Mouse (Mus musculus) heart, embryonic 14.5 days (tissue): Measurements from ENCODE around the gene Car1. TPM values are rescaled to one million over a fixed set of nuclear protein-coding genes. Genes with fewer than 3 reads are reported as not detected.

ENCODE experiments used
- ATAC-seq: fragments of 200-750 bp; cut with Nextera tagmentation; 2 replicates; pipeline ENCODE4 v1.8.0; 2017; ENCODE audit warnings: low read depth, moderate TSS enrichment; ENCODE audit not compliant: insufficient number of reproducible peaks, insufficient read depth, low FRiP score
- H3K27ac ChIP-seq, 2 experiments: fragments of 200-500 bp in 1 of 2; fragments of 300-500 bp in 1 of 2; sonication (generic) in 1 of 2; replicated peaks in 1 of 2; 2 replicates each; pipeline ENCODE4 v1.5.1; 2012 to 2014; ENCODE audit warnings: low read depth in 2 of 2, low read length in 2 of 2, control low read depth in 1 of 2, mild to moderate bottlenecking in 1 of 2, mixed read lengths in 1 of 2; ENCODE audit not compliant: control insufficient read depth in 1 of 2, insufficient read depth in 1 of 2
- H3K27me3 ChIP-seq: fragments of 300-500 bp; sonication (generic); 2 replicates; pipeline ENCODE4 v1.6.1; 2014; ENCODE audit warnings: mild to moderate bottlenecking, low read length, control low read depth; ENCODE audit not compliant: control insufficient read depth, insufficient read depth
- H3K36me3 ChIP-seq: fragments of 300-500 bp; sonication (generic); 2 replicates; pipeline ENCODE4 v1.6.1; 2014; ENCODE audit warnings: mild to moderate bottlenecking, control low read depth, low read length, mixed read lengths; ENCODE audit not compliant: control insufficient read depth, insufficient read depth
- H3K4me1 ChIP-seq, 2 experiments: fragments of 200-500 bp in 1 of 2; fragments of 300-500 bp in 1 of 2; sonication (generic) in 1 of 2; 2 replicates each; pipeline ENCODE4 v1.6.1; 2012 to 2014; ENCODE audit warnings: low read length in 2 of 2, control low read depth in 1 of 2, mixed read lengths in 1 of 2; ENCODE audit not compliant: control insufficient read depth in 2 of 2, insufficient read depth in 2 of 2
- H3K4me2 ChIP-seq: fragments of 300-500 bp; sonication (generic); 2 replicates; pipeline ENCODE4 v1.6.1; 2014; ENCODE audit warnings: mild to moderate bottlenecking, low read length
- H3K4me3 ChIP-seq, 2 experiments: fragments of 200-500 bp in 1 of 2; fragments of 300-500 bp in 1 of 2; sonication (generic) in 1 of 2; 2 replicates each; pipeline ENCODE4 v1.5.1; 2012 to 2014; ENCODE audit warnings: low read length in 2 of 2, mild to moderate bottlenecking in 2 of 2, control low read depth in 1 of 2, low read depth in 1 of 2, moderate library complexity in 1 of 2; ENCODE audit not compliant: control insufficient read depth in 1 of 2, insufficient read depth in 1 of 2
- H3K9ac ChIP-seq: fragments of 300-500 bp; sonication (generic); 2 replicates; pipeline ENCODE4 v1.6.1; 2014; ENCODE audit warnings: mild to moderate bottlenecking, low read length
- H3K9me3 ChIP-seq: fragments of 300-500 bp; sonication (generic); 2 replicates; pipeline ENCODE4 v1.6.1; 2016; ENCODE audit warnings: low read length, control low read depth; ENCODE audit not compliant: control insufficient read depth
- WGBS: fragments of 180-500 bp; shearing (Covaris S2); extraction: QIAGEN DNeasy Blood & Tissue Kit; methylation state at CpG from one replicate; pipeline ENCODE4 v1.1.7; 2014; 5-methylcytosine and 5-hydroxymethylcytosine counted together
- polyA plus RNA-seq: library from polyadenylated mRNA; unstranded; fragments of >200 nt; fragmentation: Nextera tagmentation; extraction: Ambion mirVana; gene quantifications from 2 replicates; pipeline ENCODE4 v1.2.1, GENCODE M21; 2014

Gene Car1
- 0.34 and 0.53 TPM in 2 replicates for polyA plus RNA-seq

DNA sequence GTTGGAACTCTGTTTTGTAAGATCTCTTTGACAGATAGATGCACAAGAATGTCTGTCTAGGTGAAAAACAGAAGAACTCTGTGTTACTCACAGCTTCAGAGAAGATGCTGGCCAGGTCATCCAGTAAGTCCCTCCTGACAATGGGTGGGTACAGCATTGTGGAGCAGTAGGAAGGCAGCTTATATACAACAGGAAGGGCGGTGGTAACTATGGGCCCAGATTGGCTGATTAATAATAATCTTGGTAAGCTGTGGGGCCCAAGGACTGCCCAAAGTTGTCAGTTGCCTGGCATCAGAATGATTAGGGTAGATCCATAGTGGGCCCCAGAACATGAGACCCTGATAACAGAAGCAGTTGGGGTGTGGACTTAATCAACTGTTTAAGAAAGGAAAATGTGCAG, at the start of gene Car1:
TSS of gene Car1 (minus strand) at position 158 of the 400 bp plus-strand sequence.
- H3K9ac ChIP-seq, result no peak within 1 kb of the TSS
- H3K36me3 ChIP-seq, result no peaks in the 10 kb centered on the region
- no peak within 1 kb of the TSS for H3K27ac ChIP-seq
- no peak within 1 kb of the TSS for H3K4me3 ChIP-seq
- no peak for ATAC-seq
- WGBS, result 75% methylated on average over 1 of the region's 1 CpGs
- H3K27me3 ChIP-seq, result no peaks in the 10 kb centered on the region
- no peaks in the 10 kb centered on the region for H3K4me1 ChIP-seq
- no peak within 1 kb of the TSS for H3K4me2 ChIP-seq
- H3K9me3 ChIP-seq, result no peaks in the 10 kb centered on the region

DNA sequence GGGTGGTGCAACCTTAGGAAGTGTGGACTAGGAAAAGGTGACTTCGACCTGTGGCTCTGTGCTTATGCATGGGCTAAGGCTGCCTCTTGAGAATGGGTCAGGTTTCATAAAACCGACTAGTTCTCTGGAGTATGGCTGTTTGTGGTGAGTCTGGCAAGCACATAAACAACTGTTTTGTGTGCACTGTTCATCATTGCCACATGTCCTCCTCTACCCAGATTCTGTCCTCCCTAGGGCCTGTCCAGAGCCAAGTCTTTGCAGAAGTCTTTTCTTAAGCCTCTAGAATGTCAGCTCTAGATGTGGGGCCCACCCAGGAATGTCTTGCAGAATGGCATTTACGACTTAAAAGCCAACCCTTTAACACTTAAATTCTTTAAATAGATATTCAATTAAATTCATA, 49.7 kb upstream of the Car1 start:
- ATAC-seq, result no peak
- H3K4me2 ChIP-seq, result no peak overlapping the region
- no peaks in the 10 kb centered on the region for H3K36me3 ChIP-seq
- WGBS, result 74% methylated on average over 3 of the region's 3 CpGs
- no peak overlapping the region for H3K9ac ChIP-seq
- no peaks in the 10 kb centered on the region for H3K27me3 ChIP-seq
- H3K4me3 ChIP-seq, result no peak overlapping the region
- H3K27ac ChIP-seq, result no peak overlapping the region
- no peaks in the 10 kb centered on the region for H3K9me3 ChIP-seq
- H3K4me1 ChIP-seq, result 0 out of 4 replicates have a peak, but pooled peaks cover 0 to 4% of the 10 kb centered on the region in 2 experiments

DNA sequence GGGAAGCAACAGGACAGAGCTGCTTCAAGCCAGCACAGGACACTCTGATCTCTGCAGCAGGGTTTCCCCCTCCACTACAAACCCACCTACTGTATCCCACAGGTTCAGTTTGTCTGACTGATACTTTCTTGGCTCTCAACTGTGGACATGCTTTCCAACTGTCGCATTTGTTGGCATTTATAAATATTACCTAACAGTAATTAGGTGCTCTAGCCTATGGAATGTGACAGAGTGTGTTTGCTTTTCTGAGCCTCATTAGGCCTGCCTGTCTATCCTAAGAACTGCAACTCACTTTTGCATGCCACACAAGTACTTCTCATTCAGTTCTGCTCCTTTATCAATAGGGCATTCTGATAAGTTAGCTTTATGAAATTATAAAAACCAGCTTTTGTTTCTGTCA, 46.3 kb upstream of the Car1 start:
- H3K27me3 ChIP-seq, result no peaks in the 10 kb centered on the region
- no peak for ATAC-seq
- H3K9ac ChIP-seq, result no peak overlapping the region
- no peaks in the 10 kb centered on the region for H3K9me3 ChIP-seq
- H3K36me3 ChIP-seq, result no peaks in the 10 kb centered on the region
- no peak overlapping the region for H3K4me3 ChIP-seq
- 67% methylated on average over 1 of the region's 1 CpGs for WGBS
- no peak overlapping the region for H3K27ac ChIP-seq
- H3K4me2 ChIP-seq, result no peak overlapping the region
- no peaks in the 10 kb centered on the region for H3K4me1 ChIP-seq

DNA sequence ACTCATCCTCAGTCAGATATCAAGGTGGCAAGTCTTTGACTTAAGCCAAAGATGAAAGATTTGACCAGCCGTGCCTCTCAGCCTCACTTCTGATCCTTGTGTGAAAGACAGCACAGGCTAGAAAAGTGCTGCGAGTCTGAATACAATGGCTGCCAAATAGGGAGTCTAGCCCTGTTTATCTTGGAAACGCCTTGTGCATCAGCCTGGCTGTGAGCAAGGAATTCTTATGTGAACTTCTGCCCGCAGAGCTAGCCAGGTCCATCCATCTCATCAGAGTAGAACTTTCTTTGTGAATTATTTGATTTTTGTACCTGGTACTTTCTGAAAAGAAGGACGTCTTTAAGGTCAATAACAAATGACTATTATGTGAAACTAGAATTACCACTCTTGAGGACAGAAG, 45.8 kb upstream of the Car1 start:
- Histone ChIP-seq H3K4me2 (no peak overlapping the region), H3K4me1 (no peaks in the 10 kb centered on the region), H3K9ac (no peak overlapping the region), H3K27me3 (no peaks in the 10 kb centered on the region), H3K27ac (no peak overlapping the region), H3K9me3 (no peaks in the 10 kb centered on the region), H3K4me3 (no peak overlapping the region), H3K36me3 (no peaks in the 10 kb centered on the region)
- no peak for ATAC-seq
- 52% methylated on average over 5 of the region's 5 CpGs for WGBS

DNA sequence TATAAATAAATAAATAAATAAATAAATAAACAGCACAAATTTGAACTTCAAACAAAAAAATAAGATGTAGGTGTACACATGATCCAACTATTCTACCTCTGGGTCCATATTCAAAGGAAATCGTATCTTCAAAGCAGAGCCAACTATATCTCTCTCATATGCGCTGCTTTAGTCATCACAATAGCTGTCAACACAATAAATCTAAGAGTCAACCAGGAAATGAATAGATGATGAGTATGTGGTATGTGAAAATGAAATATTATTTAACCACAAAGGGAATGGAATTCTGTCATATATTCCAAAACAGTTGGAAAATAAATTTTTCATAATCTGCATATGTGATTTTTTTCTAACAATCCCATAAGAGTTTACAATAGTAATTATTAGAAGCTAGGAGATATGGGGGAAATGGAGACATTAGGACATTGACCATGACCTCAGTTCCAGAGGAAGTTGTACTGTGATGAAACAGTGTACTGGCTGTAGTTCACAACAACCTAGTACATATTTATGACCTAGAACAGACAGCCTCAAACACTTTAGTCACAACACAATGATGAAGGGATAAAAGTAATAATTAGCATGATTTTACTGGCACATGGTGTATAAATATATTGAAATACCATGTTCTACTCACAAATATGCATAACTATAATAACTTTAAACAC, 40.6 kb upstream of the Car1 start:
- Histone ChIP-seq H3K4me3 (no peak overlapping the region), H3K4me1 (no peaks in the 10 kb centered on the region)
- no peak for ATAC-seq

DNA sequence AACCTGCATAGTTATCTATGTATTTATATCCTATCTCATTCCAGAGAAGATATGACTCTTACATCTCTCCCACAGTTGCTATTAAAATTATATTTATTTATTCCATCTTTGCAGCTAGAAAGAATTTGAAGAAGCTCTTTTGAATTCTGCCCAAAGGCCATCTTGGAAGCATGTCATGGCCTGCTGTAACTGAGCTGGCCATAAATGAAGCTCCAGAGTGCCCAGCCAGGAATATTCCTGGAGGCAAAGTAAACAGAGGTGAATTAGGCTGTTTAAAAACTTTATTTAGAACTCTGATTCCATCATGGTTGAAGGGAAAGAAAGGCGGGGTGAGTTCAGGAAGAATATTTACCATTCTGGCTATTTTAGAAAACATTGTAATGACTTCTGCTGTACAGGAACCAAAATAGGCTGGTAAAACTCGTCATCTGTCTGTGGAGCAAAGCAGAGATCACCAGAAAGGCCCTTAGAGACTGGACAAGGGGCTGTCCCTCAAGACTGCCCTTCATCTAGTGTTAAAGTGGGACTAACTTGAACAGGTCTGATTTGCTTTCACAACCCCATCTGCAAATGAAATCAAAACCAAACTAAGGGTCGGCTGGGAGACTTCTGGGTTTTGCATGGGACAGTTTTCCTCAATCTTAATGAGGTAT, 31.4 kb upstream of the Car1 start:
- Histone ChIP-seq H3K4me1 (no peaks in the 10 kb centered on the region), H3K27ac (no peak overlapping the region), H3K36me3 (no peaks in the 10 kb centered on the region), H3K9ac (no peak overlapping the region), H3K4me2 (no peak overlapping the region), H3K4me3 (no peak overlapping the region), H3K27me3 (no peaks in the 10 kb centered on the region), H3K9me3 (no peaks in the 10 kb centered on the region)
- ATAC-seq, result no peak
- WGBS, result 67% methylated on average over 3 of the region's 3 CpGs

More for the DNA sequence above, 40.6 kb upstream of the Car1 start:
- H3K27ac ChIP-seq, result no peak overlapping the region
- no peak overlapping the region for H3K4me2 ChIP-seq
- WGBS, result 72% methylated on average over 2 of the region's 2 CpGs
- no peak overlapping the region for H3K9ac ChIP-seq
- no peaks in the 10 kb centered on the region for H3K9me3 ChIP-seq
- H3K27me3 ChIP-seq, result no peaks in the 10 kb centered on the region
- no peaks in the 10 kb centered on the region for H3K36me3 ChIP-seq

DNA sequence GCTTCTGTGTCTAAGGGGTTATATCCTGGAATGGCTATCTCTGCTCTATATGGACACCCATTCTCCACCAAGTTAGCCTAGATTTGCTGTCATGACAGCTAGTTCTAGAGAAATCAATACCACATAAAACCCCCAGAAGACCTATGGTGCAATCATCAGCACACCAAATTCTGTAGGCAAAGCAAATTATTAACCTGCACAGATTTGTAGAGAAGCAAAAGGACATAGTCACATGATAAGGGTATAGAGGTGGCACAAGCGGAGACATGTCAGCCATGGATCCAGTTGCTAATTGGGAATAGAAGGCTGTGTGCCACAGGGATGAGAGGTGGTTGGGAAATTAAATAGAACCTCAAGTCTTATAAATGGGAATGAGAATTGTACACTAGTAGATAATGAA, 30.8 kb upstream of the Car1 start:
- no peaks in the 10 kb centered on the region for H3K36me3 ChIP-seq
- WGBS, result 92% methylated on average over 1 of the region's 1 CpGs
- no peak overlapping the region for H3K4me3 ChIP-seq
- H3K27me3 ChIP-seq, result no peaks in the 10 kb centered on the region
- no peak overlapping the region for H3K9ac ChIP-seq
- no peak overlapping the region for H3K27ac ChIP-seq
- no peak overlapping the region for H3K4me2 ChIP-seq
- no peak for ATAC-seq
- H3K4me1 ChIP-seq, result no peaks in the 10 kb centered on the region
- H3K9me3 ChIP-seq, result no peaks in the 10 kb centered on the region

DNA sequence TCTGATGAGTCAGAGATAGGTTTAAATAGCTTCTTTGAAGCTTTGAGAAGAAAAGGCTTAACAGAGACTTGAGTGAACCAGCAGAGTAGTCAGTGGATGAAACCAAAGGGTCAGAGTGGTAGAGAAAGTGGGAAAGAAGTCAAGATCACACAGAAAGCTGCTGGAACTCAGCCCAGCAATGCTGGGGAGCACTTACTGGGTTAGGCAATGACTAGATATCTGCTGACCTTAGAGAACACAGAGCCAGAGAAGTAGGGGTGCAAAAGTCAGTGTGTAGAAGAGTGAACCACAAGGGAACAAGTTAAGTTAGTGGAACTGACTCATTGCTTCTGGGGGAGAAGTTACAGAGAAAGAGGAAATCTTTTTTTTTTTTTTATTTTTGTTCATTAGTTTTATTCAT, 24.6 kb upstream of the Car1 start:
- no peak overlapping the region for H3K4me3 ChIP-seq
- H3K4me1 ChIP-seq, result no peaks in the 10 kb centered on the region
- no peak overlapping the region for H3K27ac ChIP-seq
- ATAC-seq, result no peak
- no peak overlapping the region for H3K4me2 ChIP-seq
- no peaks in the 10 kb centered on the region for H3K27me3 ChIP-seq
- H3K9ac ChIP-seq, result no peak overlapping the region
- no peaks in the 10 kb centered on the region for H3K9me3 ChIP-seq
- no peaks in the 10 kb centered on the region for H3K36me3 ChIP-seq
